Mouse (Mus musculus) heart, adult 8-10 months (tissue): Measurements from ENCODE around the gene Exosc9. TPM values are rescaled to one million over a fixed set of nuclear protein-coding genes. Genes with fewer than 3 reads are reported as not detected.
"Not testable (repeated sequence)": the region's sequence is repeated elsewhere in the genome, so short reads cannot be mapped to it uniquely, and the experiment has no call there.

Experiments used
- DNase-seq: peaks from one replicate; pipeline ENCODE4 v3.0.0; 2022; ENCODE audit warnings: low spot score
- total RNA-seq, 4 experiments: library from RNA; stranded (reverse); gene quantifications; 2 replicates each; pipeline ENCODE4 v1.2.4; 2022

Exosc9 gene
- total RNA-seq, 4 experiments from 2014 or later = 17.5 to 19.1 (median 18.5) TPM

GRCm38 (mm10) chr3:36551851-36552384 lies 488 bp upstream of the Exosc9 start:
- DNase-seq = no peak

- DNase-seq = no peak
Observed at GRCm38 (mm10) chr3:36557601-36558000, 5.2 kb downstream of the Exosc9 start.

- no peak for DNase-seq
Observed at GRCm38 (mm10) chr3:36559606-36560005, 7.2 kb downstream of the Exosc9 start.

GRCm38 (mm10) chr3:36563666-36564065 lies 11.3 kb downstream of the Exosc9 start:
- DNase-seq = no peak

GRCm38 (mm10) chr3:36569836-36570235 lies 17.4 kb downstream of the Exosc9 start:
- DNase-seq = no peak

- no peak for DNase-seq
Observed at GRCm38 (mm10) chr3:36571361-36571826, 19.0 kb downstream of the Exosc9 start.

GRCm38 (mm10) chr3:36571827-36572378 lies 19.5 kb downstream of the Exosc9 start, which contains the start of gene Ccna2:
Gene Ccna2, minus strand, starts transcription at chr3:36572150.
- peak; percentile 97 for DNase-seq

- DNase-seq = no peak
Observed at GRCm38 (mm10) chr3:36598811-36599210, 46.4 kb downstream of the Exosc9 start.

- not testable (repeated sequence) for DNase-seq
Observed at GRCm38 (mm10) chr3:36599773-36600172, 47.4 kb downstream of the Exosc9 start.

GRCm38 (mm10) chr3:36605894-36606783 lies 53.7 kb downstream of the Exosc9 start:
- no peak for DNase-seq

GRCm38 (mm10) chr3:36612687-36613086 lies 60.3 kb downstream of the Exosc9 start:
- peak; percentile 2 for DNase-seq

- DNase-seq = peak; percentile 88
Observed at GRCm38 (mm10) chr3:36613202-36613907, 60.9 kb downstream of the Exosc9 start, which contains the start of gene Bbs7. Gene Bbs7, minus strand, starts transcription at chr3:36613477.

- DNase-seq = no peak
Observed at GRCm38 (mm10) chr3:36613908-36614255, 61.5 kb downstream of the Exosc9 start.

Other genes with a start within 250 kb of the Exosc9 start
- gene Anxa5, start 76.7 kb upstream of the Exosc9 start, total RNA-seq = 100 to 1,000 TPM; 107 to 114 (median 108) TPM
- gene 1810062G17Rik, start 76.7 kb upstream of the Exosc9 start, total RNA-seq = under 1 TPM in 2 of 4 experiments, not detected in 2; 0.32 to 0.87 TPM
- gene Gm11549, start 30.8 kb upstream of the Exosc9 start, total RNA-seq = not detected
- 1 to 10 TPM in 1 of 4 experiments, under 1 TPM in 3; 0.25 to 1.3 (median 0.59) TPM for gene Ccna2, start 19.5 kb downstream of the Exosc9 start, total RNA-seq
- 1 to 10 TPM; 5.9 to 7.7 (median 6.3) TPM for gene Bbs7, start 60.9 kb downstream of the Exosc9 start, total RNA-seq
- 1 to 10 TPM; 4.0 to 7.4 (median 5.9) TPM for gene Trpc3, start 137.6 kb downstream of the Exosc9 start, total RNA-seq